Mouse (Mus musculus): ENCODE results near the gene Gm3194.
"Not testable (repeated sequence)": the region's sequence is repeated elsewhere in the genome, so short reads cannot be mapped to it uniquely, and the experiment has no call there.

Gene Gm3194

DNA sequence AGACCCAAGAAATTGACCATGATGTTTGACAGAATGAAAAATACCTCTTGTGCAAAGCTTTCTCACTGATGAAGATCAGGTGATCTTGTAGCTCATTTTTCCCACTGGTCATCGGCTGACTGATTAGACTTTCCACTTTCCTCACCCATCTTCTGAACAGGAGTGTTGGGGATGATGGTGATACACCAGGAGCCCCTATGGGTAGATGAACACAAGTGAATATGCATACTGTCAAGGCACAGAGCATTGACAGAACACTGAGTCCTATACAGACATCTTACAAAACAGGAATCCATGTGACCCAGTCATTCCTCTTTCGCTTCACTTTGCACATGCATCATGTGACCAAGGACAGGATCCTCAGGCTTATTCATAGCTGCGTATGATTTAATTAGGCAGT is at the start of gene Gm3194:
Gene Gm3194 (minus strand): TSS at position 101 of the 400 bp plus-strand sequence.
- DNase-seq (ENCODE audit: low spot score), result not testable (repeated sequence)

GRCm38 (mm10) chr14:5501374-5501773 is 46.1 kb upstream of the Gm3194 start, which contains the start of gene Gm3488:
Gene Gm3488 (plus strand): TSS chr14:5501674.
- DNase-seq (ENCODE audit: low spot score), result not testable (repeated sequence)

- DNase-seq (ENCODE audit: low spot score), result not testable (repeated sequence)
Observed at GRCm38 (mm10) chr14:5483907-5484306, 28.6 kb upstream of the Gm3194 start, which contains the start of gene Gm3187. Gene Gm3187 (plus strand): TSS chr14:5484207.

DNA sequence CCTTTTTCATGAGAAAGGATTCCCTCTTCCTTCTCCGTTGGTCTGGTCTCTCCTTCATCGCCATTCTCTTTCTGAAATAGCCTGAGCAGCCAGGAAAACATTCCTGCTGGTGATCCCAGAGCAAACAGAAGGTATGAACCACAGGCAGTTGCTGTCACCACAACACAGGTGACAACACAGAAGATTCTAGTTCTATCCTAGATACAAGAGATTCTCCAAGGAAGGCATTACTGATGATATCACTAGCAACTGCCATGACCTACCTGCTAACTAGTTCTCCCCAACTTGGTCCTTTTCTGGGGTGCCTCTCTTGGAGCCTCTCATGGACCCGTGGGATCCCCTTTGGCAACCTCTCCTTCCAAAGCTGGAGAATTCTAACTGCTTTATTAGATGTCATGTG is 22.5 kb upstream of the Gm3194 start, which contains the start of gene Gm8246:
Gene Gm8246 (minus strand): TSS at position 101 of the 400 bp plus-strand sequence.
- not testable (repeated sequence) for DNase-seq (ENCODE audit: low spot score)

DNA sequence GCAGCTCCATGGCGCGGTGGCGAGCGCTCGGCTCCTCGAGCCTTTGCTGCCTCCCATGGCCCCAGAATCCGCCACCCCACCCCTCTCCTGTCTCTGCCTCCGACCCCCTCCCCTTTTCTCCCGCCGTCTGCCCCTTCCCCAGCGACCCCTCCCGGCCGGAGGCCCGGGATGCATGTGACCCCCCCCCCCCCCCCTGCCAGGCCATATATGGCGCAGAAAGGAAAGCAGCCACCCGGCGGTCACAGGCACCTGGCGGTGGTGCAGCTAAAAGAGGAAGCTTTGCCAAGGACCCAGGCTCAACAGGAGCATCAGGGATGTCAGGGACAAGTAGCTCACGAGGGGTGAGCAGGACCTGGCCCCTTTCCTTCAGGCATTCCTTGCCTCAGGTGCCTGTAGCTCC is 5.2 kb upstream of the Gm3194 start:
- DNase-seq (ENCODE audit: low spot score), result not testable (repeated sequence)

- not testable (repeated sequence) for DNase-seq (ENCODE audit: low spot score)
Observed at GRCm38 (mm10) chr14:5388949-5389348, 66.3 kb downstream of the Gm3194 start, which contains the start of gene Gm3500. Gene Gm3500 (minus strand): TSS chr14:5389049.
